Mouse (Mus musculus) hindbrain, embryonic 13.5 days (tissue): ENCODE results near the gene Pde4b. TPM values are rescaled to one million over a fixed set of nuclear protein-coding genes. Genes with fewer than 3 reads are reported as not detected.

ENCODE experiments used
- ATAC-seq: fragments of 200-750 bp; cut with Nextera tagmentation; 2 replicates; pipeline ENCODE4 v1.8.0; 2017; ENCODE audit warnings: moderate TSS enrichment; ENCODE audit not compliant: low FRiP score
- H3K27ac ChIP-seq: fragments of 300-500 bp; sonication (generic); 2 replicates; pipeline ENCODE4 v1.5.1; 2015; ENCODE audit warnings: inconsistent platforms, mild to moderate bottlenecking, moderate library complexity
- H3K27me3 ChIP-seq: fragments of 300-500 bp; sonication (generic); 2 replicates; pipeline ENCODE4 v1.6.1; 2015; ENCODE audit warnings: mild to moderate bottlenecking, inconsistent platforms
- H3K36me3 ChIP-seq: fragments of 300-500 bp; sonication (generic); 2 replicates; pipeline ENCODE4 v1.6.1; 2015; ENCODE audit warnings: mild to moderate bottlenecking, inconsistent platforms
- H3K4me1 ChIP-seq: fragments of 300-500 bp; sonication (generic); replicated peaks from 2 replicates; pipeline ENCODE4 v1.6.1; 2015; ENCODE audit warnings: inconsistent platforms
- H3K4me2 ChIP-seq: fragments of 300-500 bp; sonication (generic); 2 replicates; pipeline ENCODE4 v1.6.1; 2015; ENCODE audit warnings: inconsistent platforms, mild to moderate bottlenecking, moderate library complexity
- H3K4me3 ChIP-seq: fragments of 300-500 bp; sonication (generic); 2 replicates; pipeline ENCODE4 v1.5.1; 2015; ENCODE audit warnings: mild to moderate bottlenecking, inconsistent platforms
- H3K9ac ChIP-seq: fragments of 300-500 bp; sonication (generic); 2 replicates; pipeline ENCODE4 v1.6.1; 2015; ENCODE audit warnings: mild to moderate bottlenecking, inconsistent platforms
- H3K9me3 ChIP-seq: fragments of 300-500 bp; sonication (generic); 2 replicates; pipeline ENCODE4 v1.6.1; 2016; ENCODE audit warnings: inconsistent platforms
- WGBS: fragments of 180-500 bp; shearing (Covaris S2); methylation state at CpG from one replicate; pipeline ENCODE4 v1.1.7; 2015; 5-methylcytosine and 5-hydroxymethylcytosine counted together
- polyA plus RNA-seq: library from polyadenylated mRNA; unstranded; fragments of >200 nt; fragmentation: Nextera tagmentation; extraction: Ambion mirVana; gene quantifications from 2 replicates; pipeline ENCODE4 v1.2.1, GENCODE M21; 2015

The Pde4b gene
- polyA plus RNA-seq, 1 experiment from 2014 or later, result 27.0 TPM

GRCm38 (mm10) chr4:102631624-102632023 lies 544.3 kb downstream of the Pde4b start:
- peaks cover 14% of the 10 kb centered on the region for H3K4me1 ChIP-seq
- H3K27me3 ChIP-seq, result no peaks in the 10 kb centered on the region
- H3K4me2 ChIP-seq, result no peak overlapping the region
- H3K4me3 ChIP-seq, result no peak overlapping the region
- no peak for ATAC-seq
- 45% methylated on average over 3 of the region's 3 CpGs for WGBS
- no peaks in the 10 kb centered on the region for H3K9me3 ChIP-seq
- no peaks in the 10 kb centered on the region for H3K36me3 ChIP-seq
- no peak overlapping the region for H3K9ac ChIP-seq
- no peak overlapping the region for H3K27ac ChIP-seq

GRCm38 (mm10) chr4:102633241-102633640 lies 545.9 kb downstream of the Pde4b start:
- no peak for ATAC-seq
- no peaks in the 10 kb centered on the region for H3K9me3 ChIP-seq
- no peak overlapping the region for H3K9ac ChIP-seq
- H3K4me2 ChIP-seq, result no peak overlapping the region
- no peak overlapping the region for H3K4me3 ChIP-seq
- H3K4me1 ChIP-seq, result peaks cover 11% of the 10 kb centered on the region
- no peaks in the 10 kb centered on the region for H3K27me3 ChIP-seq
- H3K36me3 ChIP-seq, result no peaks in the 10 kb centered on the region
- WGBS, result 82% methylated on average over 5 of the region's 5 CpGs
- H3K27ac ChIP-seq, result no peak overlapping the region

- Histone ChIP-seq H3K27me3 (no peaks in the 10 kb centered on the region), H3K4me2 (no peak overlapping the region), H3K36me3 (no peaks in the 10 kb centered on the region), H3K9ac (no peak overlapping the region), H3K27ac (no peak overlapping the region), H3K9me3 (no peaks in the 10 kb centered on the region), H3K4me3 (no peak overlapping the region), H3K4me1 (0 out of 2 replicates have a peak, but pooled peaks cover 7% of the 10 kb centered on the region)
- WGBS, result 85% methylated on average over 9 of the region's 9 CpGs
- no peak for ATAC-seq
Measured at GRCm38 (mm10) chr4:102635258-102635657, 547.9 kb downstream of the Pde4b start.

GRCm38 (mm10) chr4:102635944-102636343 lies 548.6 kb downstream of the Pde4b start:
- H3K4me3 ChIP-seq, result no peak overlapping the region
- H3K4me1 ChIP-seq, result 0 out of 2 replicates have a peak, but pooled peaks cover 7% of the 10 kb centered on the region
- no peak overlapping the region for H3K4me2 ChIP-seq
- H3K9ac ChIP-seq, result no peak overlapping the region
- WGBS, result 81% methylated on average over 8 of the region's 8 CpGs
- no peak overlapping the region for H3K27ac ChIP-seq
- H3K9me3 ChIP-seq, result no peaks in the 10 kb centered on the region
- no peaks in the 10 kb centered on the region for H3K27me3 ChIP-seq
- no peak for ATAC-seq
- no peaks in the 10 kb centered on the region for H3K36me3 ChIP-seq

GRCm38 (mm10) chr4:102637348-102637910 lies 550.1 kb downstream of the Pde4b start:
- Histone ChIP-seq H3K4me2 (no peak overlapping the region), H3K9ac (no peak overlapping the region), H3K9me3 (no peaks in the 10 kb centered on the region), H3K4me1 (no peaks in the 10 kb centered on the region), H3K4me3 (no peak overlapping the region), H3K27me3 (no peaks in the 10 kb centered on the region), H3K36me3 (no peaks in the 10 kb centered on the region), H3K27ac (no peak overlapping the region)
- 88% methylated on average over 4 of the region's 4 CpGs for WGBS
- ATAC-seq, result no peak

GRCm38 (mm10) chr4:102640942-102641341 lies 553.6 kb downstream of the Pde4b start:
- Histone ChIP-seq H3K36me3 (no peaks in the 10 kb centered on the region), H3K4me1 (no peaks in the 10 kb centered on the region), H3K4me2 (no peak overlapping the region), H3K9me3 (no peaks in the 10 kb centered on the region), H3K4me3 (no peak overlapping the region), H3K27ac (no peak overlapping the region), H3K27me3 (no peaks in the 10 kb centered on the region), H3K9ac (no peak overlapping the region)
- ATAC-seq, result no peak
- WGBS, result 94% methylated on average over 4 of the region's 4 CpGs

GRCm38 (mm10) chr4:102644062-102644461 lies 556.7 kb downstream of the Pde4b start:
- H3K4me2 ChIP-seq, result no peak overlapping the region
- H3K4me1 ChIP-seq, result no peaks in the 10 kb centered on the region
- no peak overlapping the region for H3K9ac ChIP-seq
- H3K27me3 ChIP-seq, result no peaks in the 10 kb centered on the region
- no peaks in the 10 kb centered on the region for H3K36me3 ChIP-seq
- ATAC-seq, result no peak
- no peak overlapping the region for H3K4me3 ChIP-seq
- H3K27ac ChIP-seq, result no peak overlapping the region
- no peaks in the 10 kb centered on the region for H3K9me3 ChIP-seq
- WGBS, result 80% methylated on average over 6 of the region's 6 CpGs

- no peak overlapping the region for H3K9ac ChIP-seq
- no peaks in the 10 kb centered on the region for H3K36me3 ChIP-seq
- 75% methylated on average over 2 of the region's 2 CpGs for WGBS
- ATAC-seq, result no peak
- H3K27ac ChIP-seq, result no peak overlapping the region
- no peaks in the 10 kb centered on the region for H3K9me3 ChIP-seq
- H3K27me3 ChIP-seq, result no peaks in the 10 kb centered on the region
- H3K4me3 ChIP-seq, result no peak overlapping the region
- H3K4me1 ChIP-seq, result no peaks in the 10 kb centered on the region
- no peak overlapping the region for H3K4me2 ChIP-seq
Measured at GRCm38 (mm10) chr4:102647056-102647455, 559.7 kb downstream of the Pde4b start.

- Histone ChIP-seq H3K9me3 (no peaks in the 10 kb centered on the region), H3K4me2 (no peak overlapping the region), H3K9ac (no peak overlapping the region), H3K36me3 (no peaks in the 10 kb centered on the region), H3K4me1 (no peaks in the 10 kb centered on the region), H3K27ac (no peak overlapping the region), H3K27me3 (no peaks in the 10 kb centered on the region), H3K4me3 (no peak overlapping the region)
- no peak for ATAC-seq
- WGBS, result 89% methylated on average over 7 of the region's 7 CpGs
Measured at GRCm38 (mm10) chr4:102655331-102655730, 568.0 kb downstream of the Pde4b start.

GRCm38 (mm10) chr4:102656494-102657036 lies 569.2 kb downstream of the Pde4b start:
- Histone ChIP-seq H3K9me3 (no peaks in the 10 kb centered on the region), H3K9ac (no peak overlapping the region), H3K27ac (no peak overlapping the region), H3K4me1 (no peaks in the 10 kb centered on the region), H3K4me3 (no peak overlapping the region), H3K4me2 (no peak overlapping the region), H3K36me3 (no peaks in the 10 kb centered on the region), H3K27me3 (no peaks in the 10 kb centered on the region)
- 0 out of 2 replicates have a peak, but pooled peaks have one; percentile 68 for ATAC-seq
- 19% methylated on average over 3 of the region's 3 CpGs for WGBS

Other genes with a start within 250 kb of the Pde4b start
- not detected in 2 replicates for gene B020004J07Rik, start 243.5 kb upstream of the Pde4b start, polyA plus RNA-seq
- not detected in 2 replicates for gene C130073F10Rik, start 193.8 kb upstream of the Pde4b start, polyA plus RNA-seq
- gene Gm12800, start 178.4 kb upstream of the Pde4b start, polyA plus RNA-seq, result not detected in 2 replicates
- gene Gm12794, start 147.1 kb upstream of the Pde4b start, polyA plus RNA-seq, result not detected in 2 replicates
- not detected in 2 replicates for gene Gm12790, start 106.5 kb upstream of the Pde4b start, polyA plus RNA-seq
- gene Gm12789, start 100.9 kb upstream of the Pde4b start, polyA plus RNA-seq, result not detected in 2 replicates